Mouse (Mus musculus) CD4-positive, CD25-positive, alpha-beta regulatory T cell, adult 2 months (primary cell): ENCODE data around the gene Ddx1.

Experiments
- DNase-seq: peaks from one replicate; pipeline ENCODE4 v3.0.0-alpha.2; 2012; ENCODE audit warnings: low read depth, low spot score

Gene Ddx1

DNA sequence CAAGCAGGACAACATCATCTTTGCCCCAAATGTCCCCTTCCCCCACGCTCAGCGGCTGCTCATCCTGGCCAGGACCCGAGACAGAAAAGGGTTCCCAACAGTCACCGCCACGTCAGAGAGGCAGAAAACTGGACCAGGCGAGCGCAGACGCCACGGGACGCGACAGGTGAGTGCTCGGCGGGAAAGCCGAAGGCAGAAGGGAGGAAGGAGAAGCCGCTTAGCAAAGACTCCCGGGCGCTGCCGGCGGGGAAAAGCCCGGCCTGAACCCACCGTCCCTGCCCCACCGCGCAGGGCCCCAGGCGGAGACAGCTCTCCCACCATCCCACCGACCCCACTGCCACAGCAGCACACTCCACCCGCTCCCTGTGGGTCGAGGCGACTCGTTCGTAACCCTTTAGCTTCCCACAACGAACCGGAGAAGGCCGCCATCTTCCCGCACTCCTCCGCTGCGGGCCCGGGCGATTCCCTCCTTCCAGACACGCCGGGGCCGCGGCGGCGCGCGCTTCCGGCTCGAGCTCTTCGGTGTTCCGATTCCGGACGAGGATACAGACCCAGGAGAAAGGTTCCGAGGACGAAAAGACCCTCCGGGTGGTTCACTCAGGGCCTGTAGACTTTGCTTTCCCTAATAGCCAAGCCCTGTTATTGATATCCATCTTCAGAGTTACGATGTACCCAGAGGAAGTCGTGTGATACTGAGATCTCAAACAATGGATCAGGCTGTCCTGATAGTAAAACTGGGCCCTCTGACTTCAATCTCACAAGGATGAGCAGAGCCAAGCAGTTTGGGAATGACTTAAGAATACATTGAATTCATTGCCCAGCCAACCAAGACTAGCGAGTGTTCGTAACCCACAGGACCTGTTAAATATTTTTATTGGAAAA, at the start of gene Ddx1:
Gene Ddx1 (minus strand): TSS at position 523 of the 882 bp plus-strand sequence.
- peak; percentile 85 for DNase-seq

DNA sequence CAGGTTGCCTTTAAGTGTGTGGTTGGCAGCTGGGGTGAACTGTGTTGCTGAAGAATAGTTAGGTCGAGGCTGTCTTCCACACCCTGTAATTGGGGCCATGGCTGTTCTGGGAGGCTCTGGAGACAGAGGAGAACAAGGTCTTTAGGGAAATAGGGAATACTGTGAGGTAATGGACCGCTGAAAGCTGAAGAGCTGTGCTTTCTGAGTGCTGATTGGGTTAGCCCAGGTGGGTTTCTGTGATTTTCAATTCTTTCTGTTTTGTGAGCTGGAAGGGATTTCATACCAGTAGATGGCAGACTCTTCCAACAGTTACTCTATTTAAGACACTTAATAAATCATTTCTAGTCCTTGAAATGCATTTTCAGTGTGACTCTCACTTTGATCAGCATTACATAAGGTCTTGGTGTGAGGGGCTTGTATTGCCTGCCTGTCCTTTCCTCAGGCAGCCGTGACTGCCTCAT, 44.4 kb upstream of the Ddx1 start:
- DNase-seq = no peak

GRCm38 (mm10) chr12:13291453-13291852, 42.4 kb upstream of the Ddx1 start:
- DNase-seq = no peak

- DNase-seq = peak; percentile 12
Measured at GRCm38 (mm10) chr12:13269570-13270390, 20.8 kb upstream of the Ddx1 start.

DNA sequence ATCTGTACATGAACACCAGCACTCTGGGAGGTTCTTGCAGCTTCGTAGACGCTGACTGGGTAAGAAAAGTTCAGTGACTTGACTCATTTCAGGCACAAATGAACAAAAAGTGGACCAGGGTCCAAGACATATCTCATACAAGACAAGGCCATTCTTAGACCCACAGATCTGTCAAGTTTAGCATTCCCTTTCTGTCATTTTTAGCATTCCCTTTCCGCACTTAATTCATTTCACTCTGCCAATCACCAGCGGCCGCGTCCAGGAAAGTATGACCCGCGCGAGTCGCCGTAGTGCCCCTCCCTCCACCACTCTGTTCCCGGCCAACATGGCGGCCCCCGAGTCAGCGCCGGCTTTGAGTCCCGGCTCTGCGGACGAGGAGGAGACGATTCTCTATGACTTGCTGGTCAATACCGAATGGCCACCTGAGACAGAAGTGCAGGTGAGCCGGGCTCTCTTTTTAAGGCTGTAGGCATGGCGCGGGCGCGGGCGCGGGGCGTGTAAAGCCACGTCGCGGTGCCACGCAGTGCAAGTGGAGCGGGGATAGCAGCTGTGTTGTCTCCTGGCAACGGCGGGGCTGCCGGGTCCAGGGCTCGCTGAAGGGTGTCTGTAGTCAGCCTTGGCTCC, 19.9 kb upstream of the Ddx1 start, which contains the start of gene Nbas:
Gene Nbas (plus strand): TSS at position 308 of the 624 bp plus-strand sequence.
- DNase-seq = peak; percentile 78

GRCm38 (mm10) chr12:13268412-13268811, 19.4 kb upstream of the Ddx1 start:
- peak; percentile 6 for DNase-seq

DNA sequence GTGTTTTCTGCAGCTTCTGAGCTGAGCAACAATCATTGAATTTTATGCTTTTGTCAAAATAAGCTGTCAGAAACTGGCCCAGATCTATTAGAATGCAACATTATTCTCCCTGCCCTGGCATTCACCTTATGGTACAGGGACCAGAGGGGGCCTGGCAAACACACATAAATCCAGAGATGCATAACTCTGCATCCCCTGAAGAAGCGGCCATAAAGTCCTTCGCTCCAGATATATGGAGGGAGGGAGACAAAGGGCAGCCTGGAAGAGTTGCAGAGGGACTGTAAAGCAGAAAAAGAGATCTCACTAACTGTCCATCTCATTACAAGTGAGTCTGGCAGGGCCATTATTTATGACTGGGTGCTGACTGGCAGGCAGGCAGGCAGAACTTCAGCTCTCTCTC, 6.7 kb upstream of the Ddx1 start:
- no peak for DNase-seq

- no peak for DNase-seq
Measured at GRCm38 (mm10) chr12:13255068-13255467, 6.1 kb upstream of the Ddx1 start.

- no peak for DNase-seq
Measured at GRCm38 (mm10) chr12:13249573-13249919, 533 bp upstream of the Ddx1 start.

DNA sequence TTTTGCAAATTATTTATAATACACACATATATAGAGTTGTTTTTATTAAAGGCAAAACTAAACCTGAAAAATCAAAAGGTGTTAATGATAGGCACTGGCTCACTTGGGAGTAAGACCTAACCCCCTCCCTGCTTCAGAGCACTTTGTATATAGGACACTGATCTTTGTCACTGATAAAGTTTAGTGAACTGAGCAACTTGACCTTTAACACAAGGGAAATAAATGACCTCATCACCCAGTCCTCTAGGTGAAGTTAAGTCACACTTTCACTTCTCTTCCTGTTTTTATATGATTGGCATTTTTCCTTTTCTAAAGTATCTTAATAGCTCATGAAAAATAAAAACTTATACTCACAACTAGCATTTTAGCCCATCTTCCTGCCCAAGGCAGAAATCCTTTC, 6.6 kb downstream of the Ddx1 start:
- no peak for DNase-seq

DNA sequence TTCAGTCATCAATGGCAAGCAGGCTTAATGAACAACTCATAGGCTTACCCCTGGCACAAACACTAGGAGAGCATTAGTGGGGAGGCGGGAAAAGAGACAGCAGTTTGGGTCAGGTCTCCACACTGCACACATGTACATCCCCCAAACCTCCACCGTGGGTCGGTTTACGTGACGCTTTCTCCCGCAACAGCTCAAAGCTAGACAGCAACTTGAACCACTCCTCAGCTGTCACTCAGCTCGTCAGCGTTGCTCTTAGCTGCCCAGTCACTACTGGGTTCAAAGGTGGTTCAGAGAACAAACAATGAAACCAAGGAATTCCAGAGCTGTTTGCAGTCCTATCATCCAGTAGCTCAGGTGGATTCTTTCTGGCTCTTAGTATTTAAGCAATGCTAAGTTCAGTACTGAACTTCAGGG, 30.9 kb downstream of the Ddx1 start:
- DNase-seq = no peak

GRCm38 (mm10) chr12:13217568-13217967, 31.4 kb downstream of the Ddx1 start:
- DNase-seq = no peak

DNA sequence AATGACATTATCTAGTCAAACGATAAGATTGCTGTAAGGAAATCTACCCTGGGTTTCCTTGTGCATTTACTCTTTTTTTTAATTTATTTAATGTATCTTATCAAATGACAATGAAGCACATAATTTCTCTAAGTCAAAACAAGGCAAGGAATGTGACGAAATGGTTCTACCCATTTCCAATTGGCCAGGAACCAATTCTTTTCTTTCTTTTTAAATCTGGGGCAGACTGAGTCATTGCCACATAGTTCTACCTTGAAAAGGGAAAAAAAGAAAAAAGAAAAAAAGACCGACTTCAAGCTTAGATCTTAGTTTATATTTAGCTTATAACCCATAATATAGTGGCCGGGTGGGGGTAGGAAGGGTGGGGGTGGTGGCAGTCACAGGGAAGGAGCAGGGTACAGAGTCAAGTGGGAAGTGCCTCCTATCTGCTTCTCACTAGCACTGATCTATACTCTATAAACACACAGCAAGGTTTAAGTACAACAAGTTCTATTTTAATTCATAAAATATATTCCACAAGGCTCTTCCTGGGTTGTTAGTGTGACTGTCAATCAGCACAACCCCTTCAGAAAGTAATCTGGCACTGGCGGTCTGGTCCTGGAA, 32.4 kb downstream of the Ddx1 start:
- DNase-seq = no peak

DNA sequence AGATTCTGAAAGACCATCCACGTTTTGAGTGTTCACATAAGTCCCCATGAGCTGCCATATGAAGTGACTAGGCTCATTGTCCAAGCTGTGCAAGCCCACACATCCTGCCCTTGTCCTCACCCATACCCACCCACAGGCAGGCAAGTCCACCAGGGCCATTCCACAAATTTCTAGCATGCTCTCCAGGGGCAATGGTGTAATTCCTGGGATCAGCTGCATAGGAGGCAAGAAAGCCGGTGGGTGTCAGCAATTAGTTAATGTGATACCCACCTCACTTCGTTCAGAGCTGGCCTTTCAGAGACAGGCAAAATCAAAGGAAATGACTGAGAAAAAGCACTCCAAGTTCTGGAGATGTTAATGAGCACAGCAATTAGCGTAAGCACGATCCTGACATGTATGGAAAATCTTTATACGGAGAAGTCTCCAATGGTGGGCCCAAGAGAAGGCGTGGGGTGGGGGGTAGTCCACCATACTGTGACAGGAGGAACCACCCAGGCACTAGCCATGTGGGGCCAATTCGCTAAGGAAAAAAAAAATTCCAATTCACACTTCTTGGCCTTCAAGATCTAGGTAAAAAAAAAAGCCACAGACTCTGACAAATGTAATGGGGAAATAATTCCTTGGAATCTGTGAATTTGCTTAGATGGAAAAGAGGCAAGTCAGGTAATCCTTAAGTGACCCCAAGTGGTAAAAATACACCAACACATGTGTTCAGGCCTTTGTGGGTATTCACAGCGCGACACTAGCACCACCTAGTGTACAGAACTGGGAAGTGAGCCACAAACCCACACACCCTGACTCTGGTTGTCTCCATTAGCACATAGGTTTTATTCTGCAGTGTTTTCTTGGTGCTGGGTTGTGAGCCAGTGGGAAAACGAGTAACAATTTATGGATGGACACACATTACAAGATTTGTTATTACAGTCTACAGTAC, 34.4 kb downstream of the Ddx1 start:
- peak; percentile 81 for DNase-seq

DNA sequence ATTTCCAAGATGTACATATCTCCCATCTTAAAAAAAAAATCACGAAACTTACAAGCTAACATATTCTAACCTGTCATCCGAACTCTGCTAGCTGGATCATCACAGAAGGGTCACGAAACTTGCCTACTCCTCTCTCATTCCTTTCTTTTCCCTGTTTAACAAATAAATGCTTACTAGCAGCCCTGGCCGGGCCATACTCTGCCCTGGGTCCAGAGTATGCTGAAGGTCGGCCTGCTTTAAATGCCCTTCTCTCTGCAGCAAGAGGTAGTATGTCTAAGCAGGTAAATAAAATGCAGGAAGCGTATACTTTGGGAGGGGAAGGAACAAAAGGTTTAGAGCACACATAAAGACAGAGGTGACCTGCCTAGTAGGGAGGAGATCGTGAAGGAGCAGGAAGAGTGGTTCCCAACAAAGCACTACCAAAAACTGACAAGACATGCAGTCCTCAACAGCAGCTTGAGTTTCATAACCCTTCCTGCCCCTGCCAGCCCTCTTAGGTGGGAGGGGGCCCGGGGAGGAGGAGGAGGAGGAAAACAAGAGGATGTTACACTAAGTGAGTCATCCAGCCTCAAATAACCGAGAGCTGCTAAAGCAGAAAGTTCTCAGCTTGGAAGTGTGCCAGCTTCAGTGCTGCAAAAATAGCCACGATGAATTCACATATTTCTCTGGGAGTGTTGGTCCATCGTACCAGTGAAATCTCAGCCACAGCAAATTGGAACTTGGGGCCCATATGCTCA, 37.1 kb downstream of the Ddx1 start:
- no peak for DNase-seq

DNA sequence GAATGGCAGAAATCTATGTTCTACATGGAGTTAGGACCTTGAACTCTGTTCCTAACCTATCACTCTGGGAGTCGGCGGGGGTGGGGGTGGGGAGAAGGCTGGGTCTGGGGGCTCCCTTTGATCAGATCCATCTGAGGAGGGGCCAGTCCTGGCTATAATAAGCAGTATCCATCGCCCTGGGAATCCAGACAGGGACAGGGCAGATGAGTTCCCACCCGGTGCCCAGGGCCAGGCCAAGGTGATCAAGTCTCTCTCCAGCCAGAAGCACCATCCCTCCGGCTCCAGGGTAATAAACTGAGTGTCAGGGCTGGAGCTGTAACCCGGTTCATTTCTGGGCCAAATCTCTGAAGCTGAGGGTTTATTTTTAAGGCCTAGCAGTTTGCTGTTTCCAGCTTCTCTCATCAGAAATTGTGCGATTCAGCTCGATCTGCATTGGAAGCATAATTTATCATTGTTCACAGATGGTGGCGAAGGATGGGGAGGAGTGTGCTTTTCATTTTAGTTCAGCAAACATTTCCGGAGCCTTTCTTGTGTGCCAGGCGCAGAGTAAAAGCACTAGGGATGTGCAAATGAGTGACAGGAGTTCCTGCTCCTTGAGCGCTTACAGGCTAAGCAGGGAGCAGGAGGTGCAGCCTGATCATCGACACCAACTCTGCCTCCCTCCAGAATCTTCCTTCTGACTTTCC, 39.2 kb downstream of the Ddx1 start:
- no peak for DNase-seq

DNA sequence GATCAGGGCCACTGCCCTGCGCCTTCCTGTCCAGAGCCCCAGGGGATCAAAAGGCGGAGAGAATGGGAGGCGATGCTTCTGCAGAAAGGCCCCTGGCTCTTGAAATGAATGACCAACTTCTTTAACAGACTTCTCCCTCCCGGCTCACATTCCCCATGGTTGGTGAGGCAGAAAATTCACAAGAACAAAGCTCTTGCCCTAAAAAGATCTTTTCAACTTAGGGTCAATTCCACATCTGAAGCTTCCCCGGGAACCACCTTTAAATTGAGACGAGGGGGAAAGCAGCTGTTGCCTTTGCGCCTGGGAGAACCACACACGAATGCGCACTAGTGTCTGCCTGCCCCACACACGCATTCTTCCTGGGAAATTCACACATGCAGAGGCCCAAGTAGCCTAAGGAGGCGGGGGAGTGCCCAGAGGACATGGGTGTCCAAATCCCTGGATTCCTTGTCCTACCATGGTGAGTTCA, 40.0 kb downstream of the Ddx1 start:
- DNase-seq = no peak

DNA sequence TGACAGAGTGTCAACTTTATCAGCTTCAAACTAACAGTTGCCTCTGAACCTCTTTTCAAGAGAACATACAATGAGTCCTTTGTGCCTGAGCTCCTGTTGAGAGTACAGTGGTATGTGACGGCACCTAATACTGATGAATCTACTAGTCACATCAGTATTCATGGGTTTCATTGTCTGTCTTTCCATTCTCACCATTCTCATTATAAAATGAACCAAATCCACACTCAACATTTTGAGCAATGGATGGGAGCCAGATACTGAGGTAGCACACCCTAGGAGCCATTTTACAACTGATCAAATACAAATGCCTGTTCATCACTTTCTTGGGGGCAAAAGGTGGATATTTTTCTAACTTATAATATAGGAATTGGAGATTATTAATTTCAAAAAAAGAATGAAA, 40.5 kb downstream of the Ddx1 start:
- DNase-seq = no peak

GRCm38 (mm10) chr12:13207099-13207498, 41.9 kb downstream of the Ddx1 start:
- DNase-seq = no peak
